Mouse (Mus musculus) testis, adult 2 months (tissue): ENCODE measurements at regions not wholly inside any gene's neighbourhood (a gene's known extent, or its start where the extent isn't known, plus 50 kb on each side); places are given as distances from the start of the nearest gene placed in this dataset.

Experiments used
- H3K27ac ChIP-seq: fragments of 200-500 bp; 2 replicates; pipeline ENCODE4 v1.5.1; 2012; ENCODE audit warnings: low read depth, low read length; ENCODE audit not compliant: control insufficient read depth, insufficient read depth
- H3K27me3 ChIP-seq: fragments of 200-500 bp; 2 replicates; pipeline ENCODE4 v1.6.1; 2012; ENCODE audit warnings: mild to moderate bottlenecking, low read length, moderate library complexity; ENCODE audit not compliant: control insufficient read depth, insufficient read depth
- H3K36me3 ChIP-seq: fragments of 200-500 bp; 2 replicates; pipeline ENCODE4 v1.6.1; 2012; ENCODE audit warnings: mild to moderate bottlenecking, low read length; ENCODE audit not compliant: control insufficient read depth, insufficient read depth
- H3K4me1 ChIP-seq: fragments of 200-500 bp; 2 replicates; pipeline ENCODE4 v1.6.1; 2012; ENCODE audit warnings: low read length; ENCODE audit not compliant: control insufficient read depth, insufficient read depth
- H3K4me3 ChIP-seq: fragments of 200-500 bp; 2 replicates; pipeline ENCODE4 v1.5.1; 2012; ENCODE audit warnings: low read depth, mild to moderate bottlenecking, low read length, moderate library complexity, mixed read lengths; ENCODE audit not compliant: control insufficient read depth
- CTCF ChIP-seq: fragments of 200-500 bp; IDR thresholded peaks from 2 replicates; pipeline ENCODE4 v1.5.1; 2012; ENCODE audit warnings: low read depth, mild to moderate bottlenecking, inconsistent platforms, low read length, moderate library complexity; ENCODE audit not compliant: control insufficient read depth, insufficient read depth, insufficient replicate concordance
- POLR2A ChIP-seq: fragments of 200-500 bp; IDR thresholded peaks from 2 replicates; pipeline ENCODE4 v1.6.1; 2012; ENCODE audit warnings: low read depth, mild to moderate bottlenecking, inconsistent platforms, low read length, moderate library complexity; ENCODE audit not compliant: control insufficient read depth

DNA sequence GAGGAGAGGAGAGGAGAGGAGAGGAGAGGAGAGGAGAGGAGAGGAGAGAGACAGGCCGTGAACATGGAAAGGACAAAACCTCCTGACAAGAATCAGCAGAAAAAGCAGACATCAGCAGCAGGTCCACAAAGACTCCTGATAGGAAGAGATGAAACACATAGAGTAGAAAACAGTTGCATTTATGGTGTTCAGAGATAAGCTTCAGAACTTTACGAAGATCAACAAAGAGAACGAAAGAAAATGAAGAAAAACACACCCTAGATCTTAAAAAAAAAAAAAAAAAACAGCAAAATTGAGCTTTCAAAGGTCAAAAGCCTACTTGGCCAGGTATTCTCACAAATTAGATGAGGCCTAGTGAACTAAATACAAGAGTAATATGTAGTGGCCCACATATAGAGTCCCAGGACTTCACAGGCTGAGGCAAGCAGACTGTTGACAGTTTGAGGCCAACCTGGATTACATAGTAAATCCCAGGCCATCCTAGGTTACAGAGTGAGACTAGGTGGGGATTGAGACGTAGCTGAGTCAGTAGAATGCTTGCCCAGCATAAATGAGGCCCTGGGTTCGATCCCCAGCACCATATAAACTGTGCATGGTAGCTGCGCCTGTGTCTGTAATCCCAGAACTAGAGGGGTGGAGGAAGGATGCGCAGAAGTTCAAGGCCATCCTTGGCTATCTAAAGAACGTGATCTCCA, 111.6 kb upstream of the Klf3 start:
- Histone ChIP-seq H3K4me3 (no peak overlapping the region), H3K27ac (no peak overlapping the region), H3K27me3 (no peaks in the 10 kb centered on the region), H3K4me1 (peaks cover 4% of the 10 kb centered on the region), H3K36me3 (no peaks in the 10 kb centered on the region)
- TF ChIP-seq POLR2A, result no peak
- TF ChIP-seq CTCF, result no peak

DNA sequence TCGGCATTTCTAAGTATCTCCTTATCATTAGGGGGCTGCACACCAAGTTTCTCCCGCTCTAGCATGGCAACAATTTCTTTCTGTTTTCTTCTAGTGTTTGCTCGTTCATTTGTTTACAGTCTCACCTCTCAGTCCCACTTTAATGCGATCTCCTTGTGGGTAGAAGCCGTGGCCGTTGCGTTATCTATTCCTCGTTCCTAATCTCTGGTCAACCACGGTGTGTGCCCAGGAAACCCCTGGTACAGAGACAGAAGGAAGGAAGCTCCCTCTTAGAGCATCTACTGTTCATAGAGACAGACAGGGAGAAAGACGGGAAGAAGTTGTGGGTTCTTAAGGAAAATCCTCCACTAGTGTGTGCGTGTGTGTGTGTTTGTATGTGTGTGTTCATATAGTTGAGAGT, 110.9 kb upstream of the Klf3 start:
- H3K4me1 ChIP-seq, result peaks cover 4% of the 10 kb centered on the region
- TF ChIP-seq CTCF (no peak), POLR2A (no peak)
- H3K27me3 ChIP-seq, result no peaks in the 10 kb centered on the region
- H3K4me3 ChIP-seq, result no peak overlapping the region
- H3K36me3 ChIP-seq, result no peaks in the 10 kb centered on the region
- no peak overlapping the region for H3K27ac ChIP-seq

DNA sequence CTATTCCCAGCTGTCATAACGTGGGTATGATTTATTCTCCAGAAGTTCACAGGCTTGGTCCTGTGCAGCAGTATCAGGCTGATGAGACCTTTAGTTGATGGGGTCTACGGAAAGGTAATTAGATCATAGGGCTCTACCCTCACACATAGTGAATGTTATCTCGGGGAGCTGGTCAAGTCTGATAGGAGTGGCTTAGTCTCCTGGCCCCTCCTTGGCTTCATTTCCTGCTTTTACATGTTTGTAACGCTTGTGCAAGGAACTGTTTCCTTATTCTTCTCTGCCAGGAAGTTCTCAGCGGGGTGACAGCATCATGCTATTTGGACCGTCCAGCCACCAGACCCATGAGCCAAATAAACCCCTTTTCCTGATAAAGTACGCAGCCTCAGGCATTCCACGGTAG, 109.6 kb upstream of the Klf3 start:
- H3K4me1 ChIP-seq, result peaks cover 4% of the 10 kb centered on the region

DNA sequence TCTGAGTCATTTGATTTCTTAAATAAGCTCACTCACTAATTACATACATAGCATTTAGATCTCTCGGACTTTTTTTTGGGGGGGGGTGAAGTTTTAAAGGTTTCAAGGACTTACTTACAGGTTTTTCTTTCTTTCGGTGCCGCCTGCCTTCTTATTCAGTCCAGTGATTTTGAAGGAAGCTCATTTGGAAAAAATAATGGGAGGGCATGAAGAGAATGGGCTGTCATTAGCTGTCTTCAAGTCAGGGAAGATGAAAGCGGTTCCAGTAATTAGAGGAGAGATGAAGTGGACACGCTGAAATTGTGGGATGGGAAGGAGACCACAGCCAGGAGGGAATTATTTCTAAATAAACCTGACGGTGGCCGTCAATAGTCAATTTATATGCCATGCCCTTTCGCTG, 108.6 kb upstream of the Klf3 start:
- TF ChIP-seq CTCF (no peak), POLR2A (no peak)
- no peak overlapping the region for H3K4me3 ChIP-seq
- H3K27me3 ChIP-seq, result no peaks in the 10 kb centered on the region
- peaks cover 4% of the 10 kb centered on the region for H3K4me1 ChIP-seq
- no peaks in the 10 kb centered on the region for H3K36me3 ChIP-seq
- no peak overlapping the region for H3K27ac ChIP-seq

More for the DNA sequence above, 109.6 kb upstream of the Klf3 start:
- no peaks in the 10 kb centered on the region for H3K27me3 ChIP-seq
- H3K27ac ChIP-seq, result no peak overlapping the region
- no peaks in the 10 kb centered on the region for H3K36me3 ChIP-seq
- H3K4me3 ChIP-seq, result peak overlapping the region; percentile 15
- TF ChIP-seq CTCF (no peak), POLR2A (no peak)

DNA sequence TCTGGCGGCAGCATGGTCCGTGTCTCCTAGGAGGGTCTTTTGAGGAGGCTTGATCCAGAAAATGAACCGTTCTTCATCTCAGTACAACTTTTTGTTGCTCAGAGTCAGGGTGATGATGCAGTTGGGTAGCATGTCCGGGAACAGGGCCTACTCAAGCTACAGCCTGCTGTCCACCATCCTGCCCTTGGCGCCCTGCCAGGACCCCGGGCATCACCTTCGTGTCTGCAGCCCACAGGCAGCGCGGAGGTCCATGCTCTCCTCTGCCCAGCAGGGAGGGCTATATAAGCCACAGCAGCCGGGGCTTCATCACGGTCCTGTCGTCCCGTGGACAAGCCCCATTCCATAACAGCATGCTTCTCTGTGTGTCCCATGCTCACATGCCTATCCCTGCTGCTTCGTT, 107.1 kb upstream of the Klf3 start:
- TF ChIP-seq CTCF, result no peak
- no peak for TF ChIP-seq POLR2A
- Histone ChIP-seq H3K4me3 (no peak overlapping the region), H3K4me1 (peaks cover 4% of the 10 kb centered on the region)

DNA sequence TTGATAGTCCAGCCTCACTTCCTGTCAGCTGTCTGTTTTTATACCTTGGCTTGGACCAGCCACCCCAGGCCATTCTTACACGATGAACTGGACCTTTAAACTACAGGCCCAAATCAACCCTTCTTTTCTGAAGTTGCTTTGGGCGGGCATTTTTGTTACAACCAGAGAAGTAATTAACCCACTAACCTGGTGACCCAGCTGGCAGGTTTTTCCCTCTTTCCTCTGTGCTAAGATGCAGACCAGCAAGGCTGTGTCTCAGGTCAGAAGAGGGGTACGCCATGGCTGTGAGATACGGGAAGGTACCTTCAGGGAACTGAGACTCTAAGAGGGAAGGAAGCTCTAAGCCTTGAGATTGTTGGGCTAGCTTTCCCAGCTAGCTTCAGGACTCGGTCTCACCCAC, 105.7 kb upstream of the Klf3 start:
- TF ChIP-seq POLR2A (no peak), CTCF (no peak)
- no peaks in the 10 kb centered on the region for H3K36me3 ChIP-seq
- no peak overlapping the region for H3K27ac ChIP-seq
- H3K4me3 ChIP-seq, result no peak overlapping the region
- peaks cover 4% of the 10 kb centered on the region for H3K4me1 ChIP-seq
- H3K27me3 ChIP-seq, result no peaks in the 10 kb centered on the region

More for the DNA sequence above, 107.1 kb upstream of the Klf3 start:
- Histone ChIP-seq H3K27ac (no peak overlapping the region), H3K27me3 (no peaks in the 10 kb centered on the region), H3K36me3 (no peaks in the 10 kb centered on the region)

DNA sequence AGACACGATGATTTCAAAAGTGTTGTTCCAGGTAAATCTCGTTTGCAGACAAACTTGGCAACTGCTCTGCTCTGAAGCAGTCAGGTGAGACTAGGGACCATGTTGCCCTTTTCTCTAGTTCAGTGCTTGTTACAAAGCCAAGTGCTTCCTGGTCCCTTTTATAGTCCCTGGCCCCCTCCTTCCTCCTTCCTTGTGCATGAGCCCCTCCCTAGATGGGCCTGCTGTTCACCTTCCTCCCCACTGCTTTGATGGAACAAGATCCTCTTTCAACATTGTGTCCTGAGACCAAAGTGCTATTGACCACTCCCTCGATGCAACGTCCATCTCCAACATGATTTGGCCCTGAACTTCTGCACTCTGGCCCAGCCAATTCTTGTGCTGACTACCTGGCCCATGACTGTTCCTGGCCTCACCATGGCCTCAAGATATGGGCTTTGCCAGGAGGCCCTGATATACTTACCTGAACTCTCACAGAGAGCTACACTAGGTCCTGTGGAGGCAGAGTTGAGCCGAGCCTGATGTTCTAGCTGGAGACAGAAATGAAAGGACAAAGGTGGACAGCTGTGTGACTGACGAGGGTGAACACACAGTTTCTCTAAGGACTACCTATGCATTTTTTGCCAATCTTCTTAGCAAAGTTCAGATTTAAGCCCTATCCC, 104.6 kb upstream of the Klf3 start:
- Histone ChIP-seq H3K4me1 (peaks cover 4% of the 10 kb centered on the region), H3K36me3 (no peaks in the 10 kb centered on the region), H3K27me3 (no peaks in the 10 kb centered on the region), H3K27ac (no peak overlapping the region), H3K4me3 (no peak overlapping the region)
- no peak for TF ChIP-seq CTCF
- TF ChIP-seq POLR2A, result no peak
